Mouse (Mus musculus): ENCODE measurements around the gene Txndc8.

Txndc8 gene

GRCm38 (mm10) chr4:57956029-57956960 is 52.6 kb downstream of the Txndc8 start, which contains the start of gene Txn1:
TSS of gene Txn1 (minus strand) at chr4:57956411.
- in situ Hi-C loops (cut with MseI, MboI) = no loop called here

- in situ Hi-C loops (cut with MseI, MboI) = no loop called here
Measured at GRCm38 (mm10) chr4:57955544-57955958, 53.4 kb downstream of the Txndc8 start.

- in situ Hi-C loops (cut with MseI, MboI) = no loop called here
Measured at GRCm38 (mm10) chr4:57954991-57955390, 53.9 kb downstream of the Txndc8 start.

GRCm38 (mm10) chr4:57954580-57954979 is 54.3 kb downstream of the Txndc8 start:
- in situ Hi-C loops (cut with MseI, MboI) = no loop called here

GRCm38 (mm10) chr4:57953796-57954195 is 55.1 kb downstream of the Txndc8 start:
- in situ Hi-C loops (cut with MseI, MboI) = no loop called here

- in situ Hi-C loops (cut with MseI, MboI) = no loop called here
Measured at GRCm38 (mm10) chr4:57952891-57953290, 56.0 kb downstream of the Txndc8 start.

- in situ Hi-C loops (cut with MseI, MboI) = no loop called here
Measured at GRCm38 (mm10) chr4:57952416-57952815, 56.5 kb downstream of the Txndc8 start.

- in situ Hi-C loops (cut with MseI, MboI) = no loop called here
Measured at GRCm38 (mm10) chr4:57949866-57950265, 59.1 kb downstream of the Txndc8 start.

GRCm38 (mm10) chr4:57947476-57947875 is 61.4 kb downstream of the Txndc8 start:
- in situ Hi-C loops (cut with MseI, MboI) = no loop called here

- in situ Hi-C loops (cut with MseI, MboI) = no loop called here
Measured at GRCm38 (mm10) chr4:57947036-57947435, 61.9 kb downstream of the Txndc8 start.

- in situ Hi-C loops (cut with MseI, MboI) = no loop called here
Measured at GRCm38 (mm10) chr4:57942892-57943291, 66.0 kb downstream of the Txndc8 start.

- in situ Hi-C loops (cut with MseI, MboI) = no loop called here
Measured at GRCm38 (mm10) chr4:57940631-57941030, 68.3 kb downstream of the Txndc8 start.

GRCm38 (mm10) chr4:57937292-57937691 is 71.6 kb downstream of the Txndc8 start:
- in situ Hi-C loops (cut with MseI, MboI) = no loop called here

GRCm38 (mm10) chr4:57934181-57934580 is 74.7 kb downstream of the Txndc8 start:
- in situ Hi-C loops (cut with MseI, MboI) = no loop called here

All from mouse trophoblast stem cell (cell line).